Mouse (Mus musculus) cerebellum, adult 2 months (tissue): ENCODE results near the gene Hoxb3. TPM values are rescaled to one million over a fixed set of nuclear protein-coding genes. Genes with fewer than 3 reads are reported as not detected.

Experiments
- DNase-seq, 2 experiments: peaks; one replicate each; pipeline ENCODE4 v3.0.0; 2021
- H3K27ac ChIP-seq: fragments of 200-500 bp; 2 replicates; pipeline ENCODE4 v1.5.1; 2012; ENCODE audit warnings: low read length, control low read depth, inconsistent platforms; ENCODE audit not compliant: insufficient read depth
- H3K27me3 ChIP-seq: fragments of 200-500 bp; 2 replicates; pipeline ENCODE4 v1.6.1; 2012; ENCODE audit warnings: inconsistent platforms, mild to moderate bottlenecking, low read length, moderate library complexity; ENCODE audit not compliant: control insufficient read depth, insufficient read depth
- H3K4me1 ChIP-seq: fragments of 200-500 bp; 2 replicates; pipeline ENCODE4 v1.6.1; 2011; ENCODE audit warnings: low read length; ENCODE audit not compliant: control insufficient read depth, insufficient read depth
- H3K4me3 ChIP-seq: fragments of 200-500 bp; replicated peaks from 2 replicates; pipeline ENCODE3; 2011; ENCODE audit warnings: mild to moderate bottlenecking, low read depth, low read length, control low read depth; ENCODE audit not compliant: insufficient read depth
- CTCF ChIP-seq: fragments of 200-500 bp; IDR thresholded peaks from 2 replicates; pipeline ENCODE4 v1.5.1; 2011; ENCODE audit warnings: low read depth, mild to moderate bottlenecking, control low read depth, low read length, moderate library complexity, borderline replicate concordance; ENCODE audit not compliant: insufficient read depth
- POLR2A ChIP-seq: fragments of 200-500 bp; IDR thresholded peaks from 2 replicates; pipeline ENCODE4 v1.6.1; 2011; ENCODE audit warnings: low read length, control low read depth, borderline replicate concordance; ENCODE audit not compliant: insufficient read depth
- WGBS: fragments of 180-500 bp; shearing (Covaris S2); methylation state at CpG from one replicate; pipeline ENCODE4 v1.1.7; 2018; 5-methylcytosine and 5-hydroxymethylcytosine counted together
- polyA plus RNA-seq: library from polyadenylated mRNA; depleted of rRNA; stranded (reverse); fragments of >200 nt; gene quantifications from 2 replicates; pipeline ENCODE4 v1.2.3, GENCODE M21; 2012

Gene Hoxb3
- polyA plus RNA-seq, 1 experiment, result 5.5 TPM

GRCm38 (mm10) chr11:96316696-96317607 is 6.2 kb upstream of the Hoxb3 start:
- H3K4me1 ChIP-seq, result no peaks in the 10 kb centered on the region
- H3K4me3 ChIP-seq, result no peak overlapping the region
- no peak overlapping the region for H3K27ac ChIP-seq
- TF ChIP-seq POLR2A, result no peak
- TF ChIP-seq CTCF, result no peak
- H3K27me3 ChIP-seq, result peaks cover 15% of the 10 kb centered on the region; the same call in 1 of the 2 replicates
- no peak for DNase-seq
- WGBS, result 6% methylated on average over 18 of the region's 18 CpGs

- no peak for DNase-seq
- Histone ChIP-seq H3K27ac (no peak within 1 kb of the TSS), H3K27me3 (peaks cover 13% of the 10 kb centered on the region; the same call in 1 of the 2 replicates), H3K4me3 (no peak within 1 kb of the TSS), H3K4me1 (no peaks in the 10 kb centered on the region)
- no peak for TF ChIP-seq CTCF
- TF ChIP-seq POLR2A, result no peak
- 3% methylated on average over 28 of the region's 28 CpGs for WGBS
Observed at GRCm38 (mm10) chr11:96317608-96318367, 5.3 kb upstream of the Hoxb3 start, which contains the start of gene Hoxb4. TSS of gene Hoxb4 (plus strand) at chr11:96318267.

GRCm38 (mm10) chr11:96318368-96319070 is 4.6 kb upstream of the Hoxb3 start:
- no peak for DNase-seq
- no peak overlapping the region for H3K27ac ChIP-seq
- TF ChIP-seq POLR2A (no peak), CTCF (no peak)
- WGBS, result under 1% methylated on average over 45 of the region's 45 CpGs
- peaks cover 14% of the 10 kb centered on the region; the same call in 1 of the 2 replicates for H3K27me3 ChIP-seq
- no peak overlapping the region for H3K4me3 ChIP-seq
- H3K4me1 ChIP-seq, result no peaks in the 10 kb centered on the region

- no peaks in the 10 kb centered on the region for H3K4me1 ChIP-seq
- H3K4me3 ChIP-seq, result no peak overlapping the region
- TF ChIP-seq POLR2A, result no peak
- TF ChIP-seq CTCF, result no peak
- no peak for DNase-seq
- 2% methylated on average over 34 of the region's 34 CpGs for WGBS
- H3K27me3 ChIP-seq, result peaks cover 14% of the 10 kb centered on the region; the same call in 1 of the 2 replicates
- no peak overlapping the region for H3K27ac ChIP-seq
Observed at GRCm38 (mm10) chr11:96319071-96319902, 3.8 kb upstream of the Hoxb3 start.

- TF ChIP-seq POLR2A, result no peak
- TF ChIP-seq CTCF, result no peak
- peaks cover 14% of the 10 kb centered on the region; the same call in 1 of the 2 replicates for H3K27me3 ChIP-seq
- under 1% methylated on average over 29 of the region's 29 CpGs for WGBS
- DNase-seq, result no peak
- H3K4me3 ChIP-seq, result no peak overlapping the region
- H3K27ac ChIP-seq, result no peak overlapping the region
- H3K4me1 ChIP-seq, result no peaks in the 10 kb centered on the region
Observed at GRCm38 (mm10) chr11:96319910-96320309, 3.2 kb upstream of the Hoxb3 start.

- H3K27me3 ChIP-seq, result peaks cover 14% of the 10 kb centered on the region; the same call in 1 of the 2 replicates
- no peak overlapping the region for H3K27ac ChIP-seq
- DNase-seq, result no peak
- no peak overlapping the region for H3K4me3 ChIP-seq
- 2% methylated on average over 17 of the region's 17 CpGs for WGBS
- TF ChIP-seq CTCF, result no peak
- TF ChIP-seq POLR2A, result no peak
- H3K4me1 ChIP-seq, result no peaks in the 10 kb centered on the region
Observed at GRCm38 (mm10) chr11:96320688-96321087, 2.4 kb upstream of the Hoxb3 start.
